Mouse (Mus musculus): ENCODE measurements at regions not wholly inside any gene's neighbourhood (a gene's known extent, or its start where the extent isn't known, plus 50 kb on each side); places are given as distances from the start of the nearest gene placed in this dataset.

- TF ChIP-seq CTCF (conservative IDR thresholded peaks at IDR 0.05; ENCODE audit: insufficient read depth, insufficient read length, low read depth, low read length) (no peak), POLR2A (IDR thresholded peaks at IDR 0.05; ENCODE audit: low read depth, low read length) (no peak)
These were observed 104.4 kb upstream of the Cwc22 start for GRCm38 (mm10) chr2:78050542-78050941.

Data from kidney, adult 2 months (tissue).